Mouse (Mus musculus) hematopoietic stem cell, adult 5-6 weeks (primary cell): Measurements from ENCODE around the gene Rhbdf2. TPM values are rescaled to one million over a fixed set of nuclear protein-coding genes. Genes with fewer than 3 reads are reported as not detected.

Experiments used
- ATAC-seq, 2 experiments: fragments of 125-278 bp in 1 of 2; replicated peaks in 1 of 2; 2 replicates each; pipeline ENCODE4 v1.8.0; 2016 to 2017; ENCODE audit warnings: inconsistent platforms in 2 of 2, mild to moderate bottlenecking in 2 of 2, moderate number of reproducible peaks in 2 of 2, low read depth in 1 of 2, moderate TSS enrichment in 1 of 2; ENCODE audit not compliant: low FRiP score in 2 of 2, poor library complexity in 2 of 2, severe bottlenecking in 2 of 2, insufficient read depth in 1 of 2, low TSS enrichment in 1 of 2
- total RNA-seq: library from RNA; stranded (forward); fragments of 172-1452, 232-1000 nt; gene quantifications from 2 replicates; pipeline ENCODE4 v1.2.3, GENCODE M21; 2017

Rhbdf2 gene
- total RNA-seq, 1 experiment from 2014 or later: 5.6 TPM

DNA sequence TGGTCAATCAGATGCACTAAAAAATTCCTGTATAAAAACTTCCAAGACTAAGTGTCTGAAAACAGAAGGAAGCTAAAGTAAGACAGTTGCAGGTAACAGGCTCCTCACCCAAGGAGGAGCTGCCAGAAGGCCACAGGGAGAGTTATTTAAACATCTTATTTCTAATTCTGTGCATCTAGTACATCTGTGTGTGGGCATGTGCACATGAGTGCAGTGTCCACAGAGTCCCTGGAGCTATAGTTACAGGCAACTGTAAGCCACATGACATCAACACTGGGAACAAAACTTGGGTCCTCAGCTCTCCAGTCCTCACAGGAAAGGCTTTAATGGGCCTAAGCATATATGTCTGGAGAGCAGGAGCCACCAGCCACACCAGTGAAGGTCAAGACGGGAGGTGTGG, 74.6 kb downstream of the Rhbdf2 start:
- ATAC-seq: no peak

DNA sequence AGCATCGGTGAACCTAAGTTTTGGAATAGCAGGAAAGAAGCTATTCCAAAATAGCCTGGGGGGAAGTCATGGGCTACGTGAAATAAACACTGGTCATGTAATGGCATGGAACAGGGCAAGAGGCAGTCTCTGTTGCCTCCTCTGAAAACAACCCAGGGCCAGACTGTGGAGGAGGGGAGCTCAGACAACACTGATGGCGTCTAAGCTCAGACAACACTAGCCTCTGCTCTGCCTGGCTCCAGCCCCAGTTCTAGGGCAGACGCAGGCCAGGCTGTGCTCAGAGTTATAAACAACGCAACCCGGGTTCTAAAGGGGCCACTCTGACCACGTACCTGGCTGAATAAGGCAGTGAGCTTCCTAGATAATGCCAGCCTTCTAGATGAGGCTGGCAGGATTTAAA, 76.1 kb downstream of the Rhbdf2 start:
- no peak for ATAC-seq

DNA sequence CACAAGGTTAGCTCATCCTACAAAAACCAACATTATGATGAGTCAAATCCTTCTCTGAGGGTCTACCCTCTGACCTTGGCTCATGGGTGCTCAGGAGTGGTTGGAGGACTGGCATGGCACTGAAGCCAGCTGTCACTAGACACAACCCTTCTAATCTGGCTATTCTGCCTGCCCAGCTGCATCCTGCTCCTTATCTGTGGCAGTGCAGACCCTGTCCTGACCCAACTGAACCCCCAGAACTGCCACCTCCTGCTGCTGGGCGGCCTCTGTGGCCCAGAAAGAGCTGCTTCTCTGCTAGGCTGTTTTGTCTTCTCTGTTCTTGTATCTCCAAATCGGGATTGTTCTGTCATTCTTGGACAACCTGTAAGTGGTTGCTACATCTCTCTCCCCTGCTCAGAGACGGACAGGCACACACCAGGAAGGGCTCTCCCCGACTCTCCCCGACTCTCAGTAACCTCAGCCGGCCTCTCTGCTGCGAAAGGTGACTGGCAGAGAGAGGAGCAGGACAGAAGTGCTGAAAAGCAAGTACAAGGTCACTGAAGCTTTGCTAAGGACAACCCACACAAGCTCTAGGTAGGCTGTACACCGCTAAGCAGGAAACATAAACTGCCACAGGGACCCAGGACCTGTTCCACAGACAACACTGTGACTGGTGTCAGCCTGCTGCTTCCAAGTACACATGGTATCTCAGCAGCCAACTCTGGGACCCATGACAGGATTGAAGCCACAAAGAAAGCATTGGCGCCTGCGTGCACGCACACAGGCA, 77.4 kb downstream of the Rhbdf2 start:
- peak; percentile 59 to 70 for ATAC-seq

DNA sequence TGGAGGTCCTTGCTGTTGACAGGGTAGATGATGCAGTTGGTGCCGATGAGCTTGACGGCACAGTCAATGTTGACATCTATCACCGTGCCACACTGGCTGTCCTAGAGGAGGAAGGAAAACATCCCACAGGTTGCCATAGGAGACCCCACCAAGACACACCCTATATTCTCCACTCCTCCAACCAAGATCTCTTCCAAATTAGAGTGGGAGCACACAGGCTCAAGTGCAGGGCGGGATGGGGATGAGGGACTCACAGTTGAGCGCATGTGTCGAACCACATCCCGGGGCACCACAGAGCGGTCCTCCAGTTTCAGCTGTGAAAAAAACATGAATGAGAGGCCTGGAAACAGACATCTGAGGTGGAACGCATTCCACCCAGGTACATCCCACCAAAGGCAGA, 78.0 kb downstream of the Rhbdf2 start:
- ATAC-seq: no peak

Other genes starting within 250 kb of the Rhbdf2 start
- gene Rnf157, start 214.0 kb downstream of the Rhbdf2 start, total RNA-seq: 9.2 and 19.4 TPM in 2 replicates
- 51.5 and 101 TPM in 2 replicates for gene Ubald2, start 192.9 kb downstream of the Rhbdf2 start, total RNA-seq
- not detected in 2 replicates for gene Qrich2, start 160.8 kb downstream of the Rhbdf2 start, total RNA-seq
- 29.8 and 51.3 TPM in 2 replicates for gene Prpsap1, start 132.8 kb downstream of the Rhbdf2 start, total RNA-seq
- 3.3 and 19.6 TPM in 2 replicates for gene Sphk1, start 96.1 kb downstream of the Rhbdf2 start, total RNA-seq
- 8.4 and 8.9 TPM in 2 replicates for gene Ube2o, start 45.6 kb downstream of the Rhbdf2 start, total RNA-seq
- gene Aanat, start 40.6 kb downstream of the Rhbdf2 start, total RNA-seq: not detected in 2 replicates
- 1.6 TPM in 1 of 2 replicates, not detected in the other for gene Prcd, start 26.5 kb upstream of the Rhbdf2 start, total RNA-seq
- not detected in 2 replicates for gene Cygb, start 27.3 kb upstream of the Rhbdf2 start, total RNA-seq
- not detected in 2 replicates for gene St6galnac1, start 148.5 kb upstream of the Rhbdf2 start, total RNA-seq
- gene Mxra7, start 201.0 kb upstream of the Rhbdf2 start, total RNA-seq: 1.2 TPM in 1 of 2 replicates, not detected in the other
- gene Mettl23, start 216.3 kb upstream of the Rhbdf2 start, total RNA-seq: 43.4 and 62.1 TPM in 2 replicates
- gene Jmjd6, start 216.4 kb upstream of the Rhbdf2 start, total RNA-seq: 53.8 and 62.7 TPM in 2 replicates
- 9.7 and 22.0 TPM in 2 replicates for gene Mfsd11, start 225.4 kb upstream of the Rhbdf2 start, total RNA-seq
- gene Srsf2, start 226.1 kb upstream of the Rhbdf2 start, total RNA-seq: 370 and 573 TPM in 2 replicates